Mouse (Mus musculus) kidney, postnatal 4 days (tissue): ENCODE measurements around the gene Gm20890.
"Not testable (repeated sequence)": the region's sequence is repeated elsewhere in the genome, so short reads cannot be mapped to it uniquely, and the experiment has no call there.

ENCODE experiments used
- DNase-seq, 2 experiments: peaks; one replicate each; pipeline ENCODE4 v3.0.0; 2021; ENCODE audit warnings: mixed read lengths in 2 of 2

Gene Gm20890

DNA sequence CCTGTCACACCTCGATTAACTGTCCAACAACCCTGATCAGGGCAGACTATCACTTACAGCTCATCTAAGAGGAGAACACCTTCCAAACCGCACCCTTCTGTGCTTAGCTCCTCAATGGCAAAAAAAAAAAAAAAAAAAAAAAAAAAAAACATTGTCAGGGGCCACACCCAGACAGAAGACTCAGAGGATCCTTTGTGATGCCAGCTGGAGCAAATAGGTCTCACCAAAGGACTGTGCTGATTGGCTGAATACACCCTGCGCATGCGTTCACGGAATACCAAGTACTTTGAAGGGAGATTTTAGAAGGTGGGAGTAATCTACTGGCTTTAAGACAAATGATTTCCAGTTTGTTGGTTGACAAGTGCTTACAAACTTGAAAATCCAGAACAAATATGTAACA lies at the start of gene Gm20890:
Gm20890 (minus strand) TSS at position 101 of the 400 bp plus-strand sequence.
- DNase-seq: not testable (repeated sequence)
